Mouse (Mus musculus): ENCODE measurements around the gene 3110082J24Rik. TPM values are rescaled to one million over a fixed set of nuclear protein-coding genes. Genes with fewer than 3 reads are reported as not detected.
"Not testable (repeated sequence)": the region's sequence is repeated elsewhere in the genome, so short reads cannot be mapped to it uniquely, and the experiment has no call there.

3110082J24Rik gene
- total and polyA plus RNA-seq, 3 experiments: not detected

- DNase-seq (ENCODE audit: low read depth, low spot score); H3K9me3 ChIP-seq (replicated peaks; ENCODE audit: insufficient read depth, low read length): not testable (repeated sequence)
- peaks cover 0 to 30% of the 10 kb centered on the region in 2 experiments; a peak in 2 of 4 replicates for H3K36me3 ChIP-seq (ENCODE audit: control insufficient read depth in 1 of 2, insufficient read depth in 2 of 2, low read length in 2 of 2)
Observed at GRCm38 (mm10) chr5:30059607-30060006, 46.3 kb downstream of the 3110082J24Rik start.

GRCm38 (mm10) chr5:30058216-30058731 is 47.6 kb downstream of the 3110082J24Rik start:
- Histone ChIP-seq H3K27ac (ENCODE audit: control insufficient read depth, low read depth, low read length) (no peak overlapping the region), H3K4me1 (ENCODE audit: control insufficient read depth in 1 of 2, insufficient read depth in 2 of 2, low read length in 2 of 2) (no peaks in the 10 kb centered on the region), H3K36me3 (ENCODE audit: control insufficient read depth in 1 of 2, insufficient read depth in 2 of 2, low read length in 2 of 2) (peaks cover 0 to 19% of the 10 kb centered on the region in 2 experiments; a peak in 2 of 4 replicates), H3K4me3 (ENCODE audit: control insufficient read depth in 1 of 2, insufficient read depth in 1 of 2, low read depth in 2 of 2, low read length in 2 of 2) (no peak overlapping the region), H3K9ac (ENCODE audit: control insufficient read depth, low read depth, low read length, poor library complexity, severe bottlenecking) (no peak overlapping the region), H3K79me2 (ENCODE audit: control insufficient read depth, insufficient read depth, low read length, poor library complexity) (no peaks in the 10 kb centered on the region), H3K27me3 (ENCODE audit: control insufficient read depth in 1 of 2, insufficient read depth in 2 of 2, low read length in 2 of 2) (no peaks in the 10 kb centered on the region), H3K9me3 (replicated peaks; ENCODE audit: insufficient read depth, low read length) (no peaks in the 10 kb centered on the region)
- peak; percentile 6 for DNase-seq (ENCODE audit: low read depth, low spot score)
- TF ChIP-seq POLR2AphosphoS2 (IDR thresholded peaks at IDR 0.05; ENCODE audit: low read length) (no peak), ZNF384 (IDR thresholded peaks at IDR 0.05; ENCODE audit: low read depth, low read length) (0 out of 2 replicates have a peak, but pooled peaks have one; percentile 37)

More at GRCm38 (mm10) chr5:30059607-30060006, 46.3 kb downstream of the 3110082J24Rik start:
- H3K4me3 ChIP-seq (ENCODE audit: control insufficient read depth in 1 of 2, insufficient read depth in 1 of 2, low read depth in 2 of 2, low read length in 2 of 2); H3K79me2 ChIP-seq (ENCODE audit: control insufficient read depth, insufficient read depth, low read length, poor library complexity); H3K4me1 ChIP-seq (ENCODE audit: control insufficient read depth in 1 of 2, insufficient read depth in 2 of 2, low read length in 2 of 2); H3K9ac ChIP-seq (ENCODE audit: control insufficient read depth, low read depth, low read length, poor library complexity, severe bottlenecking); H3K27me3 ChIP-seq (ENCODE audit: control insufficient read depth in 1 of 2, insufficient read depth in 2 of 2, low read length in 2 of 2); H3K27ac ChIP-seq (ENCODE audit: control insufficient read depth, low read depth, low read length): not testable (repeated sequence)
- 0 out of 2 replicates have a peak, but pooled peaks have one; percentile 20 for TF ChIP-seq POLR2AphosphoS2 (IDR thresholded peaks at IDR 0.05; ENCODE audit: low read length)

Other genes starting within 250 kb of the 3110082J24Rik start
- not detected in 2 replicates for gene Il6, start 93.0 kb downstream of the 3110082J24Rik start, total RNA-seq (2012; rRNA removed)
- not detected for gene Il6, start 93.0 kb downstream of the 3110082J24Rik start, polyA plus RNA-seq (2012; ENCODE audit: insufficient read depth in 1 of 2, insufficient read length in 2 of 2, low read depth in 1 of 2, low replicate concordance in 2 of 2, missing spikeins in 1 of 2)
- gene Tyms, start 32.5 kb downstream of the 3110082J24Rik start, total RNA-seq (2012; rRNA removed): 150 and 163 TPM in 2 replicates
- gene Tyms, start 32.5 kb downstream of the 3110082J24Rik start, polyA plus RNA-seq (2012; ENCODE audit: insufficient read depth in 1 of 2, insufficient read length in 2 of 2, low read depth in 1 of 2, low replicate concordance in 2 of 2, missing spikeins in 1 of 2): 100 to 1,000 TPM in 1 of 2 experiments, not detected in 1; 203 TPM
- 0.04 TPM in 1 of 2 replicates, not detected in the other for gene Garem2, start 925 bp downstream of the 3110082J24Rik start, total RNA-seq (2012; rRNA removed)
- gene Garem2, start 925 bp downstream of the 3110082J24Rik start, polyA plus RNA-seq (2012; ENCODE audit: insufficient read depth in 1 of 2, insufficient read length in 2 of 2, low read depth in 1 of 2, low replicate concordance in 2 of 2, missing spikeins in 1 of 2): not detected
- gene Hadha, start 49.1 kb upstream of the 3110082J24Rik start, total RNA-seq (2012; rRNA removed): 120 and 121 TPM in 2 replicates
- 100 to 1,000 TPM; 107 to 271 TPM for gene Hadha, start 49.1 kb upstream of the 3110082J24Rik start, polyA plus RNA-seq (2012; ENCODE audit: insufficient read depth in 1 of 2, insufficient read length in 2 of 2, low read depth in 1 of 2, low replicate concordance in 2 of 2, missing spikeins in 1 of 2)
- gene Hadhb, start 49.2 kb upstream of the 3110082J24Rik start, total RNA-seq (2012; rRNA removed): 162 and 173 TPM in 2 replicates
- 100 to 1,000 TPM in 1 of 2 experiments, 10 to 100 TPM in 1; 33.0 to 161 TPM for gene Hadhb, start 49.2 kb upstream of the 3110082J24Rik start, polyA plus RNA-seq (2012; ENCODE audit: insufficient read depth in 1 of 2, insufficient read length in 2 of 2, low read depth in 1 of 2, low replicate concordance in 2 of 2, missing spikeins in 1 of 2)
- gene Adgrf3, start 99.6 kb upstream of the 3110082J24Rik start, total RNA-seq (2012; rRNA removed): 1.2 and 1.7 TPM in 2 replicates
- gene Adgrf3, start 99.6 kb upstream of the 3110082J24Rik start, polyA plus RNA-seq (2012; ENCODE audit: insufficient read depth in 1 of 2, insufficient read length in 2 of 2, low read depth in 1 of 2, low replicate concordance in 2 of 2, missing spikeins in 1 of 2): 1 to 10 TPM in 1 of 2 experiments, not detected in 1; 2.7 TPM
- 76.3 and 88.0 TPM in 2 replicates for gene Selenoi, start 126.5 kb upstream of the 3110082J24Rik start, total RNA-seq (2012; rRNA removed)
- 100 to 1,000 TPM in 1 of 2 experiments, 10 to 100 TPM in 1; 43.4 to 101 TPM for gene Selenoi, start 126.5 kb upstream of the 3110082J24Rik start, polyA plus RNA-seq (2012; ENCODE audit: insufficient read depth in 1 of 2, insufficient read length in 2 of 2, low read depth in 1 of 2, low replicate concordance in 2 of 2, missing spikeins in 1 of 2)
- gene Drc1, start 175.3 kb upstream of the 3110082J24Rik start, total RNA-seq (2012; rRNA removed): not detected in 2 replicates
- gene Drc1, start 175.3 kb upstream of the 3110082J24Rik start, polyA plus RNA-seq (2012; ENCODE audit: insufficient read depth in 1 of 2, insufficient read length in 2 of 2, low read depth in 1 of 2, low replicate concordance in 2 of 2, missing spikeins in 1 of 2): not detected